Mouse (Mus musculus): ENCODE results near the gene Scrn2.

DNA sequence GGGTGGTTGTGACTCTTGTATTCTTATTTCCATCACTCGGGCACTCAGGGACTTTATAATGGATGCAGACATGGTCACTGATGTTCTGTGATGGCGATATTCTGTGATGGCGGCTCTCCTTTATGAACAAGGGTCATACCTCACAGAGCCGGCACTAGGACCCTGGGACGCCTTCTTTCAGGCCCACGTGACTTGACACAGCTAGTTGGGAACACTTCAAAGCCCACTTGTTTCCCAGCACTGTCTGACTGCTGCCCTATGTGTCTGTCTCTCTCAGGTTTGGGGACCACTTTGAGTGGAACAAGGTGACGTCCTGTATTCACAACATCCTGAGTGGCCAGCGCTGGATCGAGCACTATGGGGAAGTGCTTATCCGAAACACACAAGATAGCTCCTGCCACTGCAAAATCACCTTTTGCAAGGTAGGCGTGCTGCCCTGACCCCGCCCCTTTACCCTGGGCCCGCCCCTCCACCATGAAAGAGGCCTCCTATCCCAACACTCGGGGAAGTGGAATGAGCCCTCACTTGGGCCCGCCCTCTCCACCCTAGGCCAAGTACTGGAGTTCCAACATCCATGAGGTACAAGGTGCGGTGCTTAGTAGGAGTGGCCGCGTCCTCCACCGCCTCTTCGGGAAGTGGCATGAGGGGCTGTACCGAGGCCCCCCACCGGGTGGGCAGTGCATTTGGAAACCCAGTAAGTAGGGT, 37.1 kb downstream of the Scrn2 start:
- TF ChIP-seq CTCF (IDR thresholded peaks at IDR 0.05; ENCODE audit: extremely low read depth, insufficient read length, insufficient replicate concordance, low read depth, low read length) (no peak), POLR2A (IDR thresholded peaks at IDR 0.05; ENCODE audit: low read depth, low read length) (no peak)

Data from small intestine, adult 2 months (tissue).